Mouse (Mus musculus) heart, adult 8-10 months (tissue): ENCODE results near the gene Usp21. TPM values are rescaled to one million over a fixed set of nuclear protein-coding genes. Genes with fewer than 3 reads are reported as not detected.

ENCODE experiments used
- DNase-seq: peaks from one replicate; pipeline ENCODE4 v3.0.0; 2022; ENCODE audit warnings: low spot score
- total RNA-seq, 4 experiments: library from RNA; stranded (reverse); gene quantifications; 2 replicates each; pipeline ENCODE4 v1.2.4; 2022

Usp21 gene
- total RNA-seq, 4 experiments from 2014 or later: 18.9 to 21.1 (median 19.9) TPM

- no peak for DNase-seq
Measured at GRCm38 (mm10) chr1:171284491-171284890, 3.3 kb downstream of the Usp21 start.

- DNase-seq: no peak
Measured at GRCm38 (mm10) chr1:171283188-171284160, 4.3 kb downstream of the Usp21 start.

- no peak for DNase-seq
Measured at GRCm38 (mm10) chr1:171282086-171282805, 5.5 kb downstream of the Usp21 start.

GRCm38 (mm10) chr1:171281528-171281923 is 6.3 kb downstream of the Usp21 start:
- peak; percentile 84 for DNase-seq

- DNase-seq: peak; percentile 98
Measured at GRCm38 (mm10) chr1:171280916-171281527, 6.8 kb downstream of the Usp21 start, which contains the start of gene Ppox. Gene Ppox (minus strand): TSS chr1:171281186.

GRCm38 (mm10) chr1:171280250-171280915 is 7.4 kb downstream of the Usp21 start:
- no peak for DNase-seq

- no peak for DNase-seq
Measured at GRCm38 (mm10) chr1:171279721-171280120, 8.1 kb downstream of the Usp21 start.

- DNase-seq: no peak
Measured at GRCm38 (mm10) chr1:171279012-171279705, 8.6 kb downstream of the Usp21 start.

GRCm38 (mm10) chr1:171278436-171278835 is 9.4 kb downstream of the Usp21 start:
- no peak for DNase-seq

GRCm38 (mm10) chr1:171277736-171278135 is 10.1 kb downstream of the Usp21 start:
- DNase-seq: no peak

GRCm38 (mm10) chr1:171276110-171276748 is 11.6 kb downstream of the Usp21 start:
- no peak for DNase-seq

GRCm38 (mm10) chr1:171275144-171275734 is 12.6 kb downstream of the Usp21 start:
- no peak for DNase-seq

GRCm38 (mm10) chr1:171274171-171274570 is 13.6 kb downstream of the Usp21 start:
- DNase-seq: no peak

- DNase-seq: no peak
Measured at GRCm38 (mm10) chr1:171272086-171272485, 15.7 kb downstream of the Usp21 start.

- no peak for DNase-seq
Measured at GRCm38 (mm10) chr1:171271622-171272021, 16.2 kb downstream of the Usp21 start.

- no peak for DNase-seq
Measured at GRCm38 (mm10) chr1:171271196-171271595, 16.6 kb downstream of the Usp21 start.

GRCm38 (mm10) chr1:171270573-171270900 is 17.3 kb downstream of the Usp21 start:
- DNase-seq: no peak

GRCm38 (mm10) chr1:171269848-171270572 is 17.8 kb downstream of the Usp21 start, which contains the start of gene B4galt3:
Gene B4galt3 (plus strand): TSS chr1:171270328.
- peak; percentile 96 for DNase-seq

GRCm38 (mm10) chr1:171268341-171268740 is 19.4 kb downstream of the Usp21 start:
- no peak for DNase-seq
